Mouse (Mus musculus) hindbrain, embryonic 13.5 days (tissue): ENCODE measurements around the gene Nit1. TPM values are rescaled to one million over a fixed set of nuclear protein-coding genes. Genes with fewer than 3 reads are reported as not detected.

Source experiments
- polyA plus RNA-seq: library from polyadenylated mRNA; unstranded; fragments of >200 nt; fragmentation: Nextera tagmentation; extraction: Ambion mirVana; gene quantifications from 2 replicates; pipeline ENCODE4 v1.2.1, GENCODE M21; 2015

Nit1 gene
- polyA plus RNA-seq, 1 experiment from 2014 or later: 54.8 TPM

Other genes with a start within 250 kb of the Nit1 start
- 9.4 and 18.4 TPM in 2 replicates for gene Cfap126, start 231.7 kb downstream of the Nit1 start, polyA plus RNA-seq
- 256 and 259 TPM in 2 replicates for gene Sdhc, start 195.0 kb downstream of the Nit1 start, polyA plus RNA-seq
- 4.9 and 7.9 TPM in 2 replicates for gene Mpz, start 194.9 kb downstream of the Nit1 start, polyA plus RNA-seq
- 25.1 and 44.1 TPM in 2 replicates for gene Pcp4l1, start 149.4 kb downstream of the Nit1 start, polyA plus RNA-seq
- gene Nr1i3, start 131.7 kb downstream of the Nit1 start, polyA plus RNA-seq: 0.32 and 0.48 TPM in 2 replicates
- 35.4 and 42.4 TPM in 2 replicates for gene Tomm40l, start 123.1 kb downstream of the Nit1 start, polyA plus RNA-seq
- 4.4 and 6.0 TPM in 2 replicates for gene Apoa2, start 120.6 kb downstream of the Nit1 start, polyA plus RNA-seq
- 29.4 and 33.8 TPM in 2 replicates for gene Fcer1g, start 111.3 kb downstream of the Nit1 start, polyA plus RNA-seq
- 4.9 and 5.0 TPM in 2 replicates for gene Adamts4, start 95.2 kb downstream of the Nit1 start, polyA plus RNA-seq
- gene Ndufs2, start 94.3 kb downstream of the Nit1 start, polyA plus RNA-seq: 222 and 228 TPM in 2 replicates
- gene B4galt3, start 75.3 kb downstream of the Nit1 start, polyA plus RNA-seq: 105 and 110 TPM in 2 replicates
- 45.0 and 51.1 TPM in 2 replicates for gene Ppox, start 64.5 kb downstream of the Nit1 start, polyA plus RNA-seq
- gene Usp21, start 57.7 kb downstream of the Nit1 start, polyA plus RNA-seq: 106 and 107 TPM in 2 replicates
- 125 and 128 TPM in 2 replicates for gene Ufc1, start 50.6 kb downstream of the Nit1 start, polyA plus RNA-seq
- gene Dedd, start 16.5 kb downstream of the Nit1 start, polyA plus RNA-seq: 51.6 and 52.3 TPM in 2 replicates
- 164 and 169 TPM in 2 replicates for gene Pfdn2, start within 50 bp of the Nit1 start, polyA plus RNA-seq
- 2.8 and 3.3 TPM in 2 replicates for gene Klhdc9, start 15.2 kb upstream of the Nit1 start, polyA plus RNA-seq
- 1.4 and 1.7 TPM in 2 replicates for gene Nectin4, start 24.5 kb upstream of the Nit1 start, polyA plus RNA-seq
- gene Arhgap30, start 43.3 kb upstream of the Nit1 start, polyA plus RNA-seq: 1.00 and 1.0 TPM in 2 replicates
- 202 and 209 TPM in 2 replicates for gene Usf1, start 65.7 kb upstream of the Nit1 start, polyA plus RNA-seq
- 10.0 and 11.7 TPM in 2 replicates for gene Tstd1, start 73.2 kb upstream of the Nit1 start, polyA plus RNA-seq
- 12.2 and 13.3 TPM in 2 replicates for gene F11r, start 91.9 kb upstream of the Nit1 start, polyA plus RNA-seq
- 32.0 and 34.5 TPM in 2 replicates for gene Alyref2, start 157.8 kb upstream of the Nit1 start, polyA plus RNA-seq
- not detected in 2 replicates for gene Itln1, start 189.6 kb upstream of the Nit1 start, polyA plus RNA-seq
- gene Cd244a, start 213.5 kb upstream of the Nit1 start, polyA plus RNA-seq: 0.04 TPM in 1 of 2 replicates, not detected in the other